Mouse (Mus musculus): ENCODE results near the gene Ttc25. TPM values are rescaled to one million over a fixed set of nuclear protein-coding genes. Genes with fewer than 3 reads are reported as not detected.
A peak's percentile ranks its signal among the peaks of the same experiment; 100 is the strongest.

Ttc25 gene
- total and polyA plus RNA-seq, 2 experiments = 0.04 to 0.28 TPM

DNA sequence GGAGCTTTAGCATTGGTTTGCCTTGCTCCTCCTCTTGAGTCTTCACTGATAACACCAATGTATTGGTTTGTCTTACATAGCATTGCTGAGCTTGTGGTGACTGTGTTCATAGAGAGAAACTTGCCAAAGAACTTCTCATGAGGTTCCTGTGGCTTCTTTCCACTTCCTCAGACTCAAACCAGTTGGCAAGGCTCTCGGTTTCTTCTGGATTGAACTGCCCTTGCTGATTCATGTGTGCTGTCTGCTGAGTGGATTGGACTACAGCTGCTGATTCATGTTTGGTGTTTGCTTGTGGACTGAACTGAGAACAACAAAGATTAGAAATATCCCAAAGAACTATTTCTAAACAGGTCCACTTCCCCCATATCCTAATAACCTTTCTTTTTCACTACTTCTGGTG is 9.4 kb upstream of the Ttc25 start:
- Histone ChIP-seq H3K9ac (ENCODE audit: low read depth, low read length) (no peak overlapping the region), H3K4me1 (ENCODE audit: control insufficient read depth, insufficient read depth, low read length) (peaks cover 5% of the 10 kb centered on the region), H3K36me3 (ENCODE audit: control insufficient read depth, insufficient read depth, low read length) (no peaks in the 10 kb centered on the region), H3K79me2 (ENCODE audit: control insufficient read depth, insufficient read depth, low read length) (no peaks in the 10 kb centered on the region), H3K4me3 (ENCODE audit: insufficient read depth, low read depth, low read length) (no peak overlapping the region), H3K27ac (replicated peaks; ENCODE audit: insufficient read depth, low read depth, low read length) (no peak overlapping the region), H3K27me3 (ENCODE audit: control insufficient read depth, insufficient read depth, low read length) (no peaks in the 10 kb centered on the region)
- no peak for TF ChIP-seq CTCF (IDR thresholded peaks at IDR 0.05; ENCODE audit: low read depth, low read length)
- no peak for TF ChIP-seq POLR2A (IDR thresholded peaks at IDR 0.05; ENCODE audit: extremely low read depth, insufficient read depth, low read length)
- no peak for DNase-seq (ENCODE audit: extremely low read depth, low read depth, low spot score)
- WGBS = 73% methylated on average over 1 of the region's 1 CpGs

- DNase-seq (ENCODE audit: extremely low read depth, low read depth, low spot score) = peak; percentile 49
- no peaks in the 10 kb centered on the region for H3K36me3 ChIP-seq (ENCODE audit: control insufficient read depth, insufficient read depth, low read length)
- no peak for TF ChIP-seq POLR2A (IDR thresholded peaks at IDR 0.05; ENCODE audit: extremely low read depth, insufficient read depth, low read length)
- TF ChIP-seq CTCF (IDR thresholded peaks at IDR 0.05; ENCODE audit: low read depth, low read length) = no peak
- no peaks in the 10 kb centered on the region for H3K27me3 ChIP-seq (ENCODE audit: control insufficient read depth, insufficient read depth, low read length)
- H3K9ac ChIP-seq (ENCODE audit: low read depth, low read length) = no peak overlapping the region
- no peak overlapping the region for H3K4me3 ChIP-seq (ENCODE audit: insufficient read depth, low read depth, low read length)
- no peak overlapping the region for H3K27ac ChIP-seq (replicated peaks; ENCODE audit: insufficient read depth, low read depth, low read length)
- H3K79me2 ChIP-seq (ENCODE audit: control insufficient read depth, insufficient read depth, low read length) = no peaks in the 10 kb centered on the region
- H3K4me1 ChIP-seq (ENCODE audit: control insufficient read depth, insufficient read depth, low read length) = 0 out of 2 replicates have a peak, but pooled peaks cover 2% of the 10 kb centered on the region
Measured at GRCm38 (mm10) chr11:100536466-100536865, 8.9 kb upstream of the Ttc25 start.

DNA sequence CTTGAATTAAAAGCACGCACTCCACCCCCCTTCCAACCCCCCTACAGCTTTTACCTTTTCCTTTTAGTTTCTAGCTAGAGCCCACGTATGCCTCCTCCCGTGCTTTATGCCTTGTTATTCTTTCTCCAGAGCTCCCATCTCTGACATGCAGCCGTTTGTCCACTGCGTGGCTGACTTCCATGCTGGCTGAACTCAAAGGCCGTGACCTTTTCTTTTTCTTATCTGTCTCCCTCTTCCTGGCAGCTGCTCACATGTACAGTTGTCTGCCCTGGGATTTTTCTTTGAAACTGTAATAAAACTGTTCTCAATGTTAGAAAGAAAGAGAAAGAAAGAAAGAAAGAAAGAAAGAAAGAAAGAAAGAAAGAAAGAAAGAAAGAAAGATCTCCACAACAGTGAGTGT is 4.4 kb upstream of the Ttc25 start:
- no peaks in the 10 kb centered on the region for H3K36me3 ChIP-seq (ENCODE audit: control insufficient read depth, insufficient read depth, low read length)
- no peaks in the 10 kb centered on the region for H3K79me2 ChIP-seq (ENCODE audit: control insufficient read depth, insufficient read depth, low read length)
- H3K27ac ChIP-seq (replicated peaks; ENCODE audit: insufficient read depth, low read depth, low read length) = no peak overlapping the region
- no peak overlapping the region for H3K4me3 ChIP-seq (ENCODE audit: insufficient read depth, low read depth, low read length)
- peak; percentile 75 for DNase-seq (ENCODE audit: extremely low read depth, low read depth, low spot score)
- H3K27me3 ChIP-seq (ENCODE audit: control insufficient read depth, insufficient read depth, low read length) = no peaks in the 10 kb centered on the region
- TF ChIP-seq POLR2A (IDR thresholded peaks at IDR 0.05; ENCODE audit: extremely low read depth, insufficient read depth, low read length) = no peak
- no peak for TF ChIP-seq CTCF (IDR thresholded peaks at IDR 0.05; ENCODE audit: low read depth, low read length)
- WGBS = 20% methylated on average over 6 of the region's 6 CpGs
- no peak overlapping the region for H3K9ac ChIP-seq (ENCODE audit: low read depth, low read length)
- peaks cover 12% of the 10 kb centered on the region; the same call in 1 of the 2 replicates for H3K4me1 ChIP-seq (ENCODE audit: control insufficient read depth, insufficient read depth, low read length)

GRCm38 (mm10) chr11:100541577-100541976 is 3.8 kb upstream of the Ttc25 start:
- Histone ChIP-seq H3K36me3 (ENCODE audit: control insufficient read depth, insufficient read depth, low read length) (no peaks in the 10 kb centered on the region), H3K27ac (replicated peaks; ENCODE audit: insufficient read depth, low read depth, low read length) (no peak overlapping the region), H3K9ac (ENCODE audit: low read depth, low read length) (no peak overlapping the region), H3K4me3 (ENCODE audit: insufficient read depth, low read depth, low read length) (no peak overlapping the region), H3K4me1 (ENCODE audit: control insufficient read depth, insufficient read depth, low read length) (peaks cover 14% of the 10 kb centered on the region; the same call in 1 of the 2 replicates), H3K27me3 (ENCODE audit: control insufficient read depth, insufficient read depth, low read length) (no peaks in the 10 kb centered on the region), H3K79me2 (ENCODE audit: control insufficient read depth, insufficient read depth, low read length) (no peaks in the 10 kb centered on the region)
- no peak for DNase-seq (ENCODE audit: extremely low read depth, low read depth, low spot score)
- TF ChIP-seq CTCF (IDR thresholded peaks at IDR 0.05; ENCODE audit: low read depth, low read length) (no peak), POLR2A (IDR thresholded peaks at IDR 0.05; ENCODE audit: extremely low read depth, insufficient read depth, low read length) (no peak)
- WGBS = 96% methylated on average over 2 of the region's 2 CpGs

GRCm38 (mm10) chr11:100545746-100546085 is 309 bp downstream of the Ttc25 start:
- Histone ChIP-seq H3K36me3 (ENCODE audit: control insufficient read depth, insufficient read depth, low read length) (no peaks in the 10 kb centered on the region), H3K79me2 (ENCODE audit: control insufficient read depth, insufficient read depth, low read length) (no peaks in the 10 kb centered on the region), H3K27me3 (ENCODE audit: control insufficient read depth, insufficient read depth, low read length) (no peaks in the 10 kb centered on the region), H3K4me3 (ENCODE audit: insufficient read depth, low read depth, low read length) (peak overlapping the region; percentile 45), H3K4me1 (ENCODE audit: control insufficient read depth, insufficient read depth, low read length) (peaks cover 12% of the 10 kb centered on the region; the same call in 1 of the 2 replicates), H3K27ac (replicated peaks; ENCODE audit: insufficient read depth, low read depth, low read length) (peak overlapping the region; percentile 33), H3K9ac (ENCODE audit: low read depth, low read length) (peak overlapping the region; percentile 54)
- 25% methylated on average over 7 of the region's 7 CpGs for WGBS
- DNase-seq (ENCODE audit: extremely low read depth, low read depth, low spot score) = no peak
- TF ChIP-seq CTCF (IDR thresholded peaks at IDR 0.05; ENCODE audit: low read depth, low read length) (no peak), POLR2A (IDR thresholded peaks at IDR 0.05; ENCODE audit: extremely low read depth, insufficient read depth, low read length) (no peak)

DNA sequence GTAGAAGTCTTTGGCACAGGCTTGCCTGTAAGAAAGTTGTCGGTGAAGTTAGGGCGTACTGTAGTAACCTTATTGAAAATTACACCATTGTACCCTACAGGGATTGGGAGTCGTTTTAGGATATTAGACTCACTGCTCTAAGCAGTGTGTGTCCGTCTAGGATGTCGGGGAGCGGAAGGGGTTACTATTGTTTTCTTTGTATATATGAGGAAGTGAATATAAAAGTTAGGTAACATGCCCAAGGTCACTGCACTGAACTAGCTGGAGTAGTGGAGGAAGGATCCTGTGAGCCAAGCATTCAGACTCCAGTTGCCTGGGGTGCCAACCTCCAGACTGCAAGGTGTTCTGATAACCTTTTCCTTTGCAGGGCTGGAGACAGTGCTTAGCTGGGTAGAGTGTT is 1.5 kb downstream of the Ttc25 start:
- DNase-seq (ENCODE audit: extremely low read depth, low read depth, low spot score) = no peak
- Histone ChIP-seq H3K27ac (replicated peaks; ENCODE audit: insufficient read depth, low read depth, low read length) (no peak overlapping the region), H3K27me3 (ENCODE audit: control insufficient read depth, insufficient read depth, low read length) (no peaks in the 10 kb centered on the region), H3K9ac (ENCODE audit: low read depth, low read length) (no peak overlapping the region), H3K4me3 (ENCODE audit: insufficient read depth, low read depth, low read length) (no peak overlapping the region), H3K79me2 (ENCODE audit: control insufficient read depth, insufficient read depth, low read length) (no peaks in the 10 kb centered on the region), H3K36me3 (ENCODE audit: control insufficient read depth, insufficient read depth, low read length) (no peaks in the 10 kb centered on the region), H3K4me1 (ENCODE audit: control insufficient read depth, insufficient read depth, low read length) (peaks cover 9% of the 10 kb centered on the region; the same call in 1 of the 2 replicates)
- no peak for TF ChIP-seq CTCF (IDR thresholded peaks at IDR 0.05; ENCODE audit: low read depth, low read length)
- TF ChIP-seq POLR2A (IDR thresholded peaks at IDR 0.05; ENCODE audit: extremely low read depth, insufficient read depth, low read length) = no peak
- 81% methylated on average over 6 of the region's 6 CpGs for WGBS
